Mouse (Mus musculus): ENCODE measurements around the gene Txndc12. TPM values are rescaled to one million over a fixed set of nuclear protein-coding genes. Genes with fewer than 3 reads are reported as not detected.

Txndc12 gene
- polyA plus RNA-seq, 1 experiment: 6.7 TPM

DNA sequence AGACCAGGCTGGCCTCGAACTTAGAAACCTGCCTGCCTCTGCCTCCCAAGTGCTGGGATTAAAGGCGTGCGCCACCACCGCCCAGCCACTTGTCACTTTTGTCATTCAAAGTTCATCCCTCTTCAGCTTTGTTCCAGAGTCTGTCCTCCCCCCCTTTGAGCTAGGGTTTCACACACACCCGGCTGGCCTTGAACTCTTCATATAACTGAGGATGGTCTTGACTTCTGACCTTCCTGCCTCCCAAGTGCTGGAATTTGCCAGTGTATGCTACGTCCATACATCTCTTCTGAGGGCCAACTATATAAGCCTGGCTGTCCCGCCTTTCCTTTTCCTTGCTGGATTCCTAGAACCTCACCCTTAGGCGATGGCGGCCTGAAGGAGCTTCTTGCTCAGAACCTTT is 68.5 kb downstream of the Txndc12 start:
- Histone ChIP-seq H3K36me3 (ENCODE audit: control insufficient read depth, insufficient read depth, low read length) (no peaks in the 10 kb centered on the region), H3K27me3 (ENCODE audit: control insufficient read depth, insufficient read depth, low read length) (no peaks in the 10 kb centered on the region), H3K4me3 (ENCODE audit: extremely low read depth, insufficient read depth, insufficient read length) (no peak overlapping the region), H3K27ac (ENCODE audit: insufficient read depth, low read length) (no peak overlapping the region), H3K4me1 (ENCODE audit: control insufficient read depth, insufficient read depth, insufficient read length) (peaks cover 6% of the 10 kb centered on the region; the same call in 1 of the 2 replicates)
- no peak for TF ChIP-seq CTCF (IDR thresholded peaks at IDR 0.05; ENCODE audit: extremely low read depth, insufficient read depth, insufficient read length, insufficient replicate concordance)
- TF ChIP-seq POLR2A (IDR thresholded peaks at IDR 0.05; ENCODE audit: low read depth, low read length): no peak
- 94% methylated on average over 9 of the region's 9 CpGs for WGBS
- no peak for DNase-seq (ENCODE audit: low read depth in 1 of 2, low spot score in 2 of 2)

DNA sequence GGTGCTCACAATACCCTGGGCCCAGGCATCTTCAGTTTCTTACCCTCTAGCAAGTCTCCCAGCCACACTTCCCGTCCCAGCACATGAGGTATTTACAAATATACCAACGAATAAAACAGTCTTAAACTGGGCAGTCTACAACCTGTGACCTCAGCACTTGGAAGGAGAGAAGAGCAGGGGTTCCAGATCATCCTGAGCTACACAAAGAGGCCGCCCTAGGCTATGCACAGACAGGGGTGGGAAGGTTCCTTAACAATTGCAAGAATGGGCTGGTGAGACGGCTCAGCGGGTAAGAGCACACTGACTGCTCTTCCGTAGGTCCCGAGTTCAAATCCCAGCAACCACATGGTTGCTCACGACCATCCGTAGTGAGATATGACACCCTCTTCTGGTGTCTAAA is 68.9 kb downstream of the Txndc12 start:
- no peak for DNase-seq (ENCODE audit: low read depth in 1 of 2, low spot score in 2 of 2)
- no peak for TF ChIP-seq CTCF (IDR thresholded peaks at IDR 0.05; ENCODE audit: extremely low read depth, insufficient read depth, insufficient read length, insufficient replicate concordance)
- TF ChIP-seq POLR2A (IDR thresholded peaks at IDR 0.05; ENCODE audit: low read depth, low read length): no peak
- Histone ChIP-seq H3K4me1 (ENCODE audit: control insufficient read depth, insufficient read depth, insufficient read length) (peaks cover 11% of the 10 kb centered on the region; the same call in 1 of the 2 replicates), H3K4me3 (ENCODE audit: extremely low read depth, insufficient read depth, insufficient read length) (no peak overlapping the region), H3K27ac (ENCODE audit: insufficient read depth, low read length) (no peak overlapping the region), H3K36me3 (ENCODE audit: control insufficient read depth, insufficient read depth, low read length) (no peaks in the 10 kb centered on the region), H3K27me3 (ENCODE audit: control insufficient read depth, insufficient read depth, low read length) (no peaks in the 10 kb centered on the region)
- WGBS: 89% methylated on average over 9 of the region's 9 CpGs

DNA sequence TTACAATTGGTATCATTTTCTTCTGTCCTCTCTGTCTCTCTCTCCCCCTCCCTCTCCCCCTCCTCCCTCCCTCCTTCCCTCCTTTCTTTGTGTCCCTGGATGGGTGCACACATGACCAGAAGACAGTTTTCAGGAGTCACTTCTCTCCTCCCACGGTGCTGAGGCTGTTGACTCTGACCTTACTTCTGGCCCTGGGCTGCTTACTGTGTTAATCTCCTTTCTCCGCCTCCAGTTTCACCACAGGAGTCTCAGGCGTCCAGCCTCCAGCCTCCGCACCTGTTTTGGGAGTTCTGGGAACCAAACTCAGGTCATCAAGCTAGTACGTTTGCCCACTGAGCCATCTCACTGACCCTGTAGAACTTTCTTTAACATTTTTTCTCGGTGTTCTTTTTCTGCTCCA is 69.7 kb downstream of the Txndc12 start:
- TF ChIP-seq CTCF (IDR thresholded peaks at IDR 0.05; ENCODE audit: extremely low read depth, insufficient read depth, insufficient read length, insufficient replicate concordance) (no peak), POLR2A (IDR thresholded peaks at IDR 0.05; ENCODE audit: low read depth, low read length) (no peak)
- H3K27ac ChIP-seq (ENCODE audit: insufficient read depth, low read length): no peak overlapping the region
- no peak for DNase-seq (ENCODE audit: low read depth in 1 of 2, low spot score in 2 of 2)
- 75% methylated on average over 6 of the region's 6 CpGs for WGBS
- H3K4me3 ChIP-seq (ENCODE audit: extremely low read depth, insufficient read depth, insufficient read length): no peak overlapping the region
- H3K27me3 ChIP-seq (ENCODE audit: control insufficient read depth, insufficient read depth, low read length): no peaks in the 10 kb centered on the region
- peaks cover 11% of the 10 kb centered on the region; the same call in 1 of the 2 replicates for H3K4me1 ChIP-seq (ENCODE audit: control insufficient read depth, insufficient read depth, insufficient read length)
- H3K36me3 ChIP-seq (ENCODE audit: control insufficient read depth, insufficient read depth, low read length): no peaks in the 10 kb centered on the region

DNA sequence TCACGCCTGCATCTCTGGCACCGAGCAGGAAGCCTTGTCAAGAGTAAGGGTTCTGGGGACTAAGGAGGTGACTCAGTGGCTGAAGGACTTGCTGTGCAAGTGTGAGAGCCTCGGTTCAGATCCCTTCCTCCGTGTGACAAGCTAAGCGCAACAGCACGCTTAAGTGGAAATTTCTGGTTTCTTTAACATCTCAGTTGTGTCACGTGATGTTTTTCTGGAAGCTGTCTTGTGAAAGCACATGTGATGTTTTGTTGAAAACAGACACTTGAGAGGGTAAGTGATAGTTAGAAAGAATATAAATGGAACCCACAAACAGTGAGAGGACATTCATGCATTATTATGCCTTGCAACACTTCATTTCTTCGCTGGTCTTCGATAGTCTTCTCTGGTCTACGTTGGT is 70.4 kb downstream of the Txndc12 start:
- DNase-seq (ENCODE audit: low read depth in 1 of 2, low spot score in 2 of 2): no peak
- no peak overlapping the region for H3K27ac ChIP-seq (ENCODE audit: insufficient read depth, low read length)
- 81% methylated on average over 10 of the region's 10 CpGs for WGBS
- H3K36me3 ChIP-seq (ENCODE audit: control insufficient read depth, insufficient read depth, low read length): no peaks in the 10 kb centered on the region
- no peaks in the 10 kb centered on the region for H3K27me3 ChIP-seq (ENCODE audit: control insufficient read depth, insufficient read depth, low read length)
- TF ChIP-seq CTCF (IDR thresholded peaks at IDR 0.05; ENCODE audit: extremely low read depth, insufficient read depth, insufficient read length, insufficient replicate concordance) (no peak), POLR2A (IDR thresholded peaks at IDR 0.05; ENCODE audit: low read depth, low read length) (no peak)
- H3K4me3 ChIP-seq (ENCODE audit: extremely low read depth, insufficient read depth, insufficient read length): no peak overlapping the region
- H3K4me1 ChIP-seq (ENCODE audit: control insufficient read depth, insufficient read depth, insufficient read length): peaks cover 11% of the 10 kb centered on the region; the same call in 1 of the 2 replicates

DNA sequence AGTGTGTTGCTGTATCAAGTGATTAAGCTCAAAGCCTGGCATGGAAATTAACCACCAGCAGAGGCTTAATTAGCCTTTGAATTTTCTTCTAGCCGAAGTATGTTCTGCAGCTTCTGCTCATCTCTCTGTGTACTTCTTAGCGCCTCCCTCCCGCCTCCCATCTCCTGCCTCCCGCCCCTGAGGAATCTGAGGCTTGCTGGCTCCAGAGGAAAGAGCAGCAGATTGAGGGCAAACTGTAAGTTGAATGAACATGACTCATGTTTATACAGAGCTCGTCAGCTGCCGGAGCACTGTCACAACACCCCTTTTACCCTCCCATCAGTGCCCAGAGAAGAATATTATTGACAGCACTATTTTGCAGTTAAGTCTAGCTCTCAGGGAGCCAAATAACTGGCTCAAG is 71.5 kb downstream of the Txndc12 start:
- H3K4me1 ChIP-seq (ENCODE audit: control insufficient read depth, insufficient read depth, insufficient read length): peaks cover 11% of the 10 kb centered on the region; the same call in 1 of the 2 replicates
- no peak for DNase-seq (ENCODE audit: low read depth in 1 of 2, low spot score in 2 of 2)
- no peaks in the 10 kb centered on the region for H3K36me3 ChIP-seq (ENCODE audit: control insufficient read depth, insufficient read depth, low read length)
- no peak for TF ChIP-seq POLR2A (IDR thresholded peaks at IDR 0.05; ENCODE audit: low read depth, low read length)
- no peak for TF ChIP-seq CTCF (IDR thresholded peaks at IDR 0.05; ENCODE audit: extremely low read depth, insufficient read depth, insufficient read length, insufficient replicate concordance)
- no peak overlapping the region for H3K4me3 ChIP-seq (ENCODE audit: extremely low read depth, insufficient read depth, insufficient read length)
- no peaks in the 10 kb centered on the region for H3K27me3 ChIP-seq (ENCODE audit: control insufficient read depth, insufficient read depth, low read length)
- 57% methylated on average over 6 of the region's 6 CpGs for WGBS
- H3K27ac ChIP-seq (ENCODE audit: insufficient read depth, low read length): no peak overlapping the region

DNA sequence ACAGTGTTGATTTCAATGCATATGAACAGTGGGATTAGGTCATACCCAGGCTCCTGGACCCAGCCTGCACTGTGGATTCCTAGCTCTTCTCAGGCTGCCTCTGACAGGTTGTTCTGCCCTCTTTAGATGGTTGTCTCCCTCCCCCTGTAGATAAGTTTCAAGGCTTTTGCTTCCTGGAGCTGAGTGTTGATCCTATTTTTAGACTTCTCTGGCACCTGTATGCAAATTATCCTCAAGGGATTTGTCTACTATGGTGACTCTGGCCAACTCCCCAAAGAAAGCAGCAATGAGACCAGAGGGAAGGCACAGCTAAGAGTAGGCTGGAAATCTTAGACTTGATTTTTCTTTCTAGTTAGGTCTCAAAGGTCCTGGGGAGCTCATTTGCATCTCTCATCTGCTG is 73.1 kb downstream of the Txndc12 start:
- H3K4me3 ChIP-seq (ENCODE audit: extremely low read depth, insufficient read depth, insufficient read length): no peak overlapping the region
- H3K27me3 ChIP-seq (ENCODE audit: control insufficient read depth, insufficient read depth, low read length): no peaks in the 10 kb centered on the region
- H3K4me1 ChIP-seq (ENCODE audit: control insufficient read depth, insufficient read depth, insufficient read length): peaks cover 11% of the 10 kb centered on the region; the same call in 1 of the 2 replicates
- H3K27ac ChIP-seq (ENCODE audit: insufficient read depth, low read length): no peak overlapping the region
- H3K36me3 ChIP-seq (ENCODE audit: control insufficient read depth, insufficient read depth, low read length): no peaks in the 10 kb centered on the region
- TF ChIP-seq POLR2A (IDR thresholded peaks at IDR 0.05; ENCODE audit: low read depth, low read length) (no peak), CTCF (IDR thresholded peaks at IDR 0.05; ENCODE audit: extremely low read depth, insufficient read depth, insufficient read length, insufficient replicate concordance) (no peak)
- DNase-seq (ENCODE audit: low read depth in 1 of 2, low spot score in 2 of 2): no peak

DNA sequence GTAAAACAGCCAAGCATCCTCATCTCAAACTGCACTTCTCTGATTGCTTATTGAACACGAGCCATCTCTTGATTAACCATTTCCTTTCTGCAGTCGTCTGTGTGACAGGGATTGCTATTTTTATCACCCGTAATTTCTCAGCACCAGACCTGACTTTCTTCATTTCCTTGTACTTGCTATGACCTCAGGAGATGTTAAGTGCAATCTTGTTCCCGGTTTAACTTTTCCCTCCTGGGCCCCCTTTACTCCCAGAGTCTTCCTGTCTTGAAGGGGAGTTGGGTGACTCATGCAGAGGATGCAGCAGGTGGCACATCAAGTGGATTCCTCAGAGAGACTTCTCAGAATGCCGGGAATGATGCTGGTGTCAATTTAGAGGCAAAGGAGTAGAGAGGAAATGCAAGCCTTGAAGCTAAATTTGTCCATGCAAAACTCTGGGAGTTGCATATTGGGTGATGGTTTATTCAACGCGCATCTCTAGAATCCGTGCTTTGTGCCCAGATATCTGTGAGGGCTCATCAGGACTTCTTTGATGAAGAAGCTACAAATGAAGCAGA is 75.5 kb downstream of the Txndc12 start:
- Histone ChIP-seq H3K27ac (ENCODE audit: insufficient read depth, low read length) (no peak overlapping the region), H3K36me3 (ENCODE audit: control insufficient read depth, insufficient read depth, low read length) (no peaks in the 10 kb centered on the region), H3K4me1 (ENCODE audit: control insufficient read depth, insufficient read depth, insufficient read length) (peaks cover 11% of the 10 kb centered on the region; the same call in 1 of the 2 replicates), H3K27me3 (ENCODE audit: control insufficient read depth, insufficient read depth, low read length) (no peaks in the 10 kb centered on the region), H3K4me3 (ENCODE audit: extremely low read depth, insufficient read depth, insufficient read length) (no peak overlapping the region)
- no peak for DNase-seq (ENCODE audit: low read depth in 1 of 2, low spot score in 2 of 2)
- WGBS: 41% methylated on average over 8 of the region's 8 CpGs
- no peak for TF ChIP-seq CTCF (IDR thresholded peaks at IDR 0.05; ENCODE audit: extremely low read depth, insufficient read depth, insufficient read length, insufficient replicate concordance)
- TF ChIP-seq POLR2A (IDR thresholded peaks at IDR 0.05; ENCODE audit: low read depth, low read length): no peak

Other genes starting within 250 kb of the Txndc12 start
- 33.1 and 39.0 TPM in 2 replicates for gene Cc2d1b, start 214.7 kb upstream of the Txndc12 start, polyA plus RNA-seq (2012; rRNA removed)
- 0.07 TPM in 1 of 2 replicates, not detected in the other for gene 3110021N24Rik, start 115.0 kb upstream of the Txndc12 start, polyA plus RNA-seq (2012; rRNA removed)
- 0.63 and 0.99 TPM in 2 replicates for gene Zfyve9, start 53.8 kb upstream of the Txndc12 start, polyA plus RNA-seq (2012; rRNA removed)
- 5.2 and 6.1 TPM in 2 replicates for gene Btf3l4, start 987 bp upstream of the Txndc12 start, polyA plus RNA-seq (2012; rRNA removed)
- gene Kti12, start 13.2 kb downstream of the Txndc12 start, polyA plus RNA-seq (2012; rRNA removed): 32.7 and 44.2 TPM in 2 replicates
- 0.14 TPM in 1 of 2 replicates, not detected in the other for gene A730015C16Rik, start 14.0 kb downstream of the Txndc12 start, polyA plus RNA-seq (2012; rRNA removed)
- gene Rab3b, start 44.5 kb downstream of the Txndc12 start, polyA plus RNA-seq (2012; rRNA removed): 0.58 and 0.81 TPM in 2 replicates
- 17.7 and 23.0 TPM in 2 replicates for gene Nrd1, start 166.1 kb downstream of the Txndc12 start, polyA plus RNA-seq (2012; rRNA removed)